Comparison of ENCODE assay signal across 39 mouse cellular contexts in genomic region chr2:110590007-110590406, GRCm38 (mm10). TPM values are rescaled to one million over a fixed set of nuclear protein-coding genes. Genes with fewer than 3 reads are reported as not detected.
"Had no signal": no experiment of that assay in that cellular context is flagged by ENCODE, and none has a peak within 500 bp of the region (broad histone marks: within the 10 kb centered on the region; RNA-seq: fewer than 3 reads in every experiment).

No protein-coding gene starts in this region.

- H3K4me2 ChIP-seq: heart, embryonic 12.5 days; hindbrain, embryonic 12.5 days; hindbrain, embryonic 14.5 days; intestine, embryonic 15.5 days; kidney, embryonic 15.5 days; limb, embryonic 13.5 days; limb, embryonic 15.5 days; liver, embryonic 12.5 days had no signal

- H3K27ac ChIP-seq: gastrocnemius, adult 2 months; heart, embryonic 10.5 days; hindbrain, embryonic 10.5 days; hindbrain, embryonic 12.5 days; hindbrain, embryonic 14.5 days; intestine, embryonic 15.5 days; kidney, embryonic 15.5 days; limb, embryonic 13.5 days; limb, embryonic 15.5 days; liver, embryonic 12.5 days had no signal

- H3K27me3 ChIP-seq: heart, embryonic 12.5 days; hindbrain, embryonic 12.5 days; intestine, embryonic 15.5 days; kidney, embryonic 15.5 days; limb, embryonic 13.5 days; limb, embryonic 15.5 days; liver, embryonic 12.5 days had no signal

- H3K4me1 ChIP-seq: heart, embryonic 10.5 days; heart, embryonic 12.5 days; hindbrain, embryonic 10.5 days; hindbrain, embryonic 12.5 days; intestine, embryonic 15.5 days; kidney, embryonic 15.5 days; limb, embryonic 13.5 days; limb, embryonic 15.5 days; liver, embryonic 12.5 days had no signal

- H3K4me3 ChIP-seq: gastrocnemius, adult 2 months; heart, embryonic 10.5 days; heart, embryonic 12.5 days; hindbrain, embryonic 10.5 days; hindbrain, embryonic 12.5 days; intestine, embryonic 15.5 days; kidney, embryonic 15.5 days; limb, embryonic 13.5 days; limb, embryonic 15.5 days; liver, embryonic 12.5 days had no signal

- ATAC-seq: forebrain, embryonic 16.5 days; hindbrain, embryonic 16.5 days; inflammation-experienced regulatory T-cells, adult 6 months; intestine, embryonic 15.5 days; intestine, postnatal 0 days; liver, embryonic 12.5 days had no signal

- DNase-seq: gastrocnemius, adult 2 months; gastrocnemius, postnatal 10 days; gastrocnemius, postnatal 25 days; heart, adult 18-20 months; heart, postnatal 10 days; heart, postnatal 4 days; kidney, postnatal 4 days; layer of hippocampus, adult 9-11 months; layer of hippocampus, postnatal 36 days; left cerebral cortex, postnatal 4 days had no signal

- H3K36me3 ChIP-seq: heart, embryonic 10.5 days; heart, embryonic 12.5 days; hindbrain, embryonic 10.5 days; hindbrain, embryonic 12.5 days; intestine, embryonic 15.5 days; kidney, embryonic 15.5 days; limb, embryonic 13.5 days; limb, embryonic 15.5 days; liver, embryonic 12.5 days had no signal

- H3K9me3 ChIP-seq: heart, embryonic 10.5 days; heart, embryonic 12.5 days; hindbrain, embryonic 10.5 days; hindbrain, embryonic 12.5 days; intestine, embryonic 15.5 days; kidney, embryonic 15.5 days; limb, embryonic 13.5 days; limb, embryonic 15.5 days; liver, embryonic 12.5 days had no signal

- H3K9ac ChIP-seq: heart, embryonic 12.5 days; hindbrain, embryonic 12.5 days; hindbrain, embryonic 14.5 days; intestine, embryonic 15.5 days; kidney, embryonic 15.5 days; limb, embryonic 13.5 days; limb, embryonic 15.5 days; liver, embryonic 12.5 days had no signal

RNA-seq across cellular contexts. Expression of gene Slc5a12, which starts 7.1 kb away (rescaled TPM):
- total RNA-seq: gastrocnemius, adult 2 months; gastrocnemius, postnatal 10 days; gastrocnemius, postnatal 25 days; gastrocnemius, postnatal 4 days; granulocyte monocyte progenitor cell, adult 5-6 weeks; heart, adult 18-20 months; heart, adult 8-10 months; heart, postnatal 10 days; heart, postnatal 25 days; heart, postnatal 4 days; layer of hippocampus, adult 8-10 months; layer of hippocampus, postnatal 14 days; layer of hippocampus, postnatal 36 days; left cerebral cortex, adult 18-20 months; left cerebral cortex, adult 8-10 months; left cerebral cortex, postnatal 10 days; left cerebral cortex, postnatal 25 days; left cerebral cortex, postnatal 4 days; liver, adult 2 months had no signal
- polyA plus RNA-seq: forebrain, embryonic 16.5 days; frontal cortex, adult 2 months; heart, embryonic 10.5 days; heart, embryonic 12.5 days; heart, embryonic 14.5 days; heart, embryonic 16.5 days; hindbrain, embryonic 10.5 days; hindbrain, embryonic 12.5 days; hindbrain, embryonic 14.5 days; hindbrain, embryonic 16.5 days; inflammation-experienced regulatory T-cells, adult 6 months; limb, embryonic 11.5 days; limb, embryonic 13.5 days; limb, embryonic 15.5 days; liver, adult 2 months; liver, embryonic 12.5 days had no signal
